Mouse (Mus musculus) heart, postnatal 0 days (tissue): Measurements from ENCODE around the gene Dyrk1a.

Source experiments
- CTCF ChIP-seq: IDR thresholded peaks from 2 replicates; pipeline ENCODE4 v1.5.1; 2016; ENCODE audit warnings: antibody characterized with exemption, control low read depth, low read depth
- EP300 ChIP-seq: IDR thresholded peaks from 2 replicates; pipeline ENCODE4 v1.6.1; 2016; ENCODE audit warnings: antibody characterized with exemption, low read depth

- TF ChIP-seq CTCF, result no peak
- no peak for TF ChIP-seq EP300
Observed at GRCm38 (mm10) chr16:94624871-94625270, 55.1 kb downstream of the Dyrk1a start.
